24 mouse cellular contexts compared by ENCODE assay signal in genomic region chr1:173369611-173370010, GRCm38 (mm10). TPM values are rescaled to one million over a fixed set of nuclear protein-coding genes. Genes with fewer than 3 reads are reported as not detected.
DNase-seq lines count a peak whose midpoint lies in the region; ATAC-seq lines count a peak whose summit lies in the region.
"Had no signal": no experiment of that assay in that cellular context is flagged by ENCODE, and none has a peak within 500 bp of the region (broad histone marks: within the 10 kb centered on the region; RNA-seq: fewer than 3 reads in every experiment).

No protein-coding gene starts in this region.

- 62% methylated on average over 2 of the region's 2 CpGs for WGBS in midbrain, embryonic 13.5 days

- ATAC-seq in midbrain, embryonic 13.5 days, result no peak
- ATAC-seq: forebrain, embryonic 16.5 days; hindbrain, postnatal 0 days; intestine, embryonic 15.5 days had no signal

- H3K27me3 ChIP-seq in midbrain, embryonic 13.5 days, result no peaks in the 10 kb centered on the region
- H3K27me3 ChIP-seq: forebrain, embryonic 12.5 days; hindbrain, embryonic 13.5 days had no signal

- no peaks in the 10 kb centered on the region for H3K9me3 ChIP-seq in midbrain, embryonic 13.5 days
- H3K9me3 ChIP-seq: embryonic facial prominence, embryonic 13.5 days; forebrain, embryonic 12.5 days; heart, embryonic 15.5 days; hindbrain, embryonic 13.5 days; intestine, embryonic 15.5 days had no signal

- DNase-seq in heart, adult 11 months, result peak; percentile 28
- no peak for DNase-seq in heart, adult 8-10 months (ENCODE audit: low spot score)
- DNase-seq in cerebellum, adult 8-10 months, result peak; percentile 59
- DNase-seq in cerebellum, postnatal 10 days, result peak; percentile 82 to 83
- DNase-seq in retina, postnatal 1 day, result peak; percentile 75
- no peak for DNase-seq in embryo, embryonic 11 days
- DNase-seq: adrenal gland, adult 8-10 months; adrenal gland, postnatal 36 days; gastrocnemius, adult 2 months; gastrocnemius, postnatal 25 days; heart, adult 18-20 months; heart, postnatal 14 days; kidney, adult 18-20 months had no signal

- H3K36me3 ChIP-seq in midbrain, embryonic 13.5 days, result no peaks in the 10 kb centered on the region
- H3K36me3 ChIP-seq: embryonic facial prominence, embryonic 13.5 days; forebrain, embryonic 12.5 days; heart, embryonic 15.5 days; hindbrain, embryonic 13.5 days; intestine, embryonic 15.5 days had no signal

- no peak overlapping the region for H3K4me2 ChIP-seq in midbrain, embryonic 13.5 days (replicated peaks)
- H3K4me2 ChIP-seq: embryonic facial prominence, embryonic 13.5 days; forebrain, embryonic 12.5 days; heart, embryonic 11.5 days; heart, embryonic 15.5 days; hindbrain, embryonic 13.5 days; intestine, embryonic 15.5 days had no signal

- no peak overlapping the region for H3K4me3 ChIP-seq in midbrain, embryonic 13.5 days (replicated peaks)
- H3K4me3 ChIP-seq: embryonic facial prominence, embryonic 13.5 days; forebrain, embryonic 12.5 days; gastrocnemius, adult 2 months; heart, embryonic 15.5 days; hindbrain, embryonic 13.5 days; intestine, embryonic 15.5 days had no signal

- H3K9ac ChIP-seq in midbrain, embryonic 13.5 days (replicated peaks), result no peak overlapping the region
- H3K9ac ChIP-seq: embryonic facial prominence, embryonic 13.5 days; forebrain, embryonic 12.5 days; heart, embryonic 15.5 days; hindbrain, embryonic 13.5 days; intestine, embryonic 15.5 days had no signal

- no peak overlapping the region for H3K27ac ChIP-seq in midbrain, embryonic 13.5 days
- H3K27ac ChIP-seq: embryonic facial prominence, embryonic 13.5 days; forebrain, embryonic 12.5 days; gastrocnemius, adult 2 months; heart, embryonic 15.5 days; hindbrain, postnatal 0 days; intestine, embryonic 15.5 days had no signal

- H3K4me1 ChIP-seq in midbrain, embryonic 13.5 days (replicated peaks), result peaks cover 37% of the 10 kb centered on the region

RNA-seq across cellular contexts. Expression of gene Cadm3, which starts 2.1 kb away (rescaled TPM):
- 1 to 10 TPM; 1.8 to 2.8 (median 2.6) TPM for total RNA-seq in heart, adult 8-10 months (2022)
- polyA plus RNA-seq in midbrain, embryonic 13.5 days (2015; fragmentation: Nextera tagmentation; extraction: Ambion mirVana), result 44.1 and 49.5 TPM in 2 replicates

RNA-seq across cellular contexts. Expression of gene Aim2, which starts 18.9 kb away (rescaled TPM):
- total RNA-seq in heart, adult 8-10 months (2022), result 1 to 10 TPM in 3 of 4 experiments, under 1 TPM in 1; 0.65 to 3.1 (median 1.4) TPM
- polyA plus RNA-seq in midbrain, embryonic 13.5 days (2015; fragmentation: Nextera tagmentation; extraction: Ambion mirVana), result 2.6 and 3.3 TPM in 2 replicates

RNA-seq across cellular contexts. Expression of gene Ackr1, which starts 36.1 kb away (rescaled TPM):
- total RNA-seq in heart, adult 8-10 months (2022), result under 1 TPM; 0.23 to 0.56 (median 0.37) TPM
- 14.0 and 14.8 TPM in 2 replicates for polyA plus RNA-seq in midbrain, embryonic 13.5 days (2015; fragmentation: Nextera tagmentation; extraction: Ambion mirVana)
- total RNA-seq: ES-E14; hematopoietic stem cell, adult 5-6 weeks had no signal

Comparison
In these comparisons a context has a peak if more than half of its experiments do, and no peak if none do; other contexts are left out.
1. DNase-seq: peak in heart, adult 11 months (single experiment), cerebellum, adult 8-10 months (single experiment), cerebellum, postnatal 10 days (2 of 2) and retina, postnatal 1 day (single experiment); none in heart, adult 8-10 months (single experiment) and embryo, embryonic 11 days (single experiment).